Mouse (Mus musculus) adrenal gland (tissue): ENCODE results near the gene Akap1.

Source experiments
- intact Hi-C: fragments of 180-260 bp; cut with DNase I; formaldehyde crosslinking; loops from one replicate; pipeline ENCODE4 v1.15.1; 2025

The Akap1 gene

GRCm38 (mm10) chr11:88844384-88844783 lies 20.0 kb downstream of the Akap1 start:
- intact Hi-C loops, result no loop called here

DNA sequence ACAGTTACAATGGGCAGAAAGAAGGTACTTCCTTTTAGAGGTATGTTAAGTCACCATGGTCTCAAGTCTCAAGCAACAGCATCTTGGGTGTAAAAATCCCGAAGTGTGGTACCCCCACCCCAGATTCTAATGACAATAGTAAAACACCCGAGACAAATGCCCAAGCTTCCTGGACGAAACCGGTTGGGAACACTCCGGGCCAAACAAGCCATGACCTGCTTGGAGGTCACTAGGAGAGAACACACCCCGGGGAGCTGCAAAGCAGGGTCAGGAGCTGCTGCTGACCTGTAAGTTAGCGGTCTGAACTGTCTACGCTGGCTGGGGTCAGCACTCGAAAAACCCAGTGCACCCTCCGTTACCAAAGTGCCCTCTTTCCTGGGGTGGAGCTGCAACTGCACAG lies 21.1 kb downstream of the Akap1 start:
- intact Hi-C loops, result no loop called here

DNA sequence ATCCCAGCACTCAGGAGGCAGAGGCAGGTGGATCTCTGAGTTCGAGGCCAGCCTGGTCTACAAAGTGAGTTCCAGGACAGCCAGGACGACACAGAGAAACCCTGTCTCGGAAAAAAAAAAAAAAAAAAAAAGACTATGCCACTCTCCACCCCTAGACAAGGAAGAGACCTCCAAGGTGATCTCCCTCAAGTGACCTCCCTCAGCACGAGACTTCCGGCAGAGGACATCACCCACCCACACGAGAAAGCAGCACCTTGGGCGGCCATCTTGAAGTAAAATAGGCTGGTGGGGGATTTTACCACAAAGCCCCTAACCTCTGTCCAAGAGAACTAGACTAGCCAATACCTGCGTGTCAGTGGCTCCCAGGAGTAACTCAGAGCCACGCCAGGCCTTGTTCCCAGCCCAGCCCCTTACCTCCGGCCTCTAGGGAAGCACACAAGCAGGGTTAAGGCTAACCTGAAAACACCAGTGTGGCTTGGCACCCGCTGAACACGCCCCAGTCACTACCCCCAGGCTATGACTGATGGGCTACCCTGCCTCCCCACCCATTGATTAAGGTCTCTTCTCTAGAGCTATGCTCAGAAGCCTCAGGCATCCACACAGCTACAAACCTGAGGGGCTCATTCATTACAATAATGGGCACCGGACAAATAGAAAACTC lies 21.9 kb downstream of the Akap1 start:
- intact Hi-C loops, result no loop called here

- intact Hi-C loops, result no loop called here
These were observed 23.0 kb downstream of the Akap1 start for GRCm38 (mm10) chr11:88841406-88841805.

- intact Hi-C loops, result no loop called here
These were observed 23.5 kb downstream of the Akap1 start for GRCm38 (mm10) chr11:88840724-88841350.

GRCm38 (mm10) chr11:88840292-88840691 lies 24.1 kb downstream of the Akap1 start:
- intact Hi-C loops, result no loop called here

DNA sequence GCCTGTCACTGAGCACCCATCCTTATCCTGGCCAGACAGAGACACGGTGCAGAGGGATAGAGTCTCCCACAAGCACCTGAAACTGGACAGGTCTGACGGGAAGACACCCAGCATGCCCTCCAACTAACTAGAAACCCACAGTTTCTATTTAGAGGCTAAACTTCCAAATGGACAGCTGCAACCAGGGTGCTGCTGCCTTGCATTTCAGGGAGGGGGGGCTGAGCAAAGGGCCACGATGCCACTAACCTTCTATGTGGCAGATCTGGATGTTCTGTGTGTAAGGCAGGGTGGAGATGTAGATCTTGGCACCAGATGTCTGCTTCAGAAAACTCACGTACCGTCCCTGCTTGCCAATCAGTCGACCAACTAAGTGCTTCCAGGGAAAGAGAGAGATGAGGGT lies 25.0 kb downstream of the Akap1 start:
- intact Hi-C loops, result no loop called here

DNA sequence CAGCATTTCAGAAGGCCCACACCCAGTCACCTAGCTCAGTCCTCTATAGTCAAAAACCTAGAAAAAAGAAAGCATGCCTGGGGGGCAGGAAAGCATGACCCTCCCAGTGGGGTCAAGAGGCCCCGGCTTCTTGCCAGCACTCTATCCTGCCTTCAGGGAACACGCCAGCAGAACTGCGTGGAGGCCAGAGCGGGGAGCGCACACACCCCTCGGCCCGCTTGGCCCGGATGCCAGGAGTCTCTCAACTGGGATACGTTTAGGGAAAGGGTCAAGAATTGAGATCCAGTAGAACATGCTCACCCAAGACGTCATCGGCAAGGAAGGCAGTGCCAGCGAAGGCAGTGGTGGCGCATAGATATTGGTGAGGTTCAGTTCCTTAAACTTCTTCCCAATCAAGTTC lies 25.8 kb downstream of the Akap1 start:
- intact Hi-C loops, result no loop called here

DNA sequence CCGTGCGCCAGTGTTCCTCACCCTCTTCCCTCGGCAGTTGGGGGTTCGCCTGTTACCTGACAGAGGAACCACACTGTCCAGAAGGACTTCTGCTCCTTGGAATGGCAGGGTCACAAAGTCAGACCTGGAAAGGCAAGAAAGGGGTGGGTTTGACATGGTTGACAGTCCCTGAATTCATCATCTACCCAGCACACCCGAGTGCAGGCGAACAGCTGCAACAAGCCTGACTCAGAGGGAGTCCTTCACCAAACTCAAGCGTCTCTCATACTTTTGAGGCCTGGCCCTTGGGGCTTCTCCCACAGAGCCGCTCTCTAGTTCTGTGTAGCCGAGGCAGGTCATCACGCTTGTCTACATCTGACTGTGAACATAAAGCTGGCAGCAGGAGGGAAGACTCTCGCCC lies 29.8 kb downstream of the Akap1 start:
- intact Hi-C loops, result no loop called here

GRCm38 (mm10) chr11:88834134-88834533 lies 30.3 kb downstream of the Akap1 start:
- intact Hi-C loops, result no loop called here

DNA sequence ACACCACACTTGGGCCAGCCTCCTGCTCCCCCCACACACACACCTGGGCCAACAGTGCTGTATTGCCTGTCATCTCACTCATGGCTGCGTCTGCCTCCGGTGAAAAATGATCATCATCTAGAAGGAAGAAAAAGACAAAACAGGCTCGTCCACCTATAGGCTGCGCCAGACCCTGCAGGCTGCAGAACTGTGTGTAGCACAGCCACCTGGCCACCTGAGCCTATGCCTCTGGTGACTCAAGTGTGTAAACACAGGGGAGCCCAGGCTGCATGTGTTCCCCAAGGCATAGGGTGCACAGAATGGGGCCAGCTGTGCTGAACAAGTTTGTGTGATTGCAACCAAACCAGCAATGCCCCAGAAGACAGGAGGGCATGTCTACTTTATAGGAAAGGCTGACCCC lies 31.3 kb downstream of the Akap1 start:
- intact Hi-C loops, result no loop called here

DNA sequence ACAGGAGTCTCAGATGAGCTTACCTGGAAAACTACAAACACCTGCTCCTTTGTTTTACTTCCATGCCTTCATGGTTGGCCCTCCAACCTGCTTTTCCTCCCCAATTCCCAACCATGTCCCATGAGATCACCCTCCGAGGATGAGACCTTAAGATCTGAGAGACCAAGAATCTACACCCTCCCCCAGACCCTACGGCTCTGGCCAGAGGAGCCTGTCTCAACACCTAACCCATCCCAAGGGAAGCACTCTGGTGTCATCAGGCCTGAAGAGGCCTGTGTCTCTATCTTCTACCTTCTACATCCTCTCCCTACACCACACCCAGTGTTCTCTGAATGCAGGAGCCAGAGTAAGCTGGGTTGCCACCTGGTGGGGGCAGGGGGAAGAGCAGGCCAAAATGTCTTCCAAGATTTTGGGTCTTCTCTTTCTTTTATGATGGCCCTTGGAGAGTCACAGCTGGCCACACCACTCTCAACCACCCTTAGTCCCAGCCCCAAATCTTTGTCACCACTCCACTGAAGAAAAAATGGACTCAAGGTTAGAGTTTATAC lies 34.1 kb downstream of the Akap1 start:
- intact Hi-C loops, result no loop called here

DNA sequence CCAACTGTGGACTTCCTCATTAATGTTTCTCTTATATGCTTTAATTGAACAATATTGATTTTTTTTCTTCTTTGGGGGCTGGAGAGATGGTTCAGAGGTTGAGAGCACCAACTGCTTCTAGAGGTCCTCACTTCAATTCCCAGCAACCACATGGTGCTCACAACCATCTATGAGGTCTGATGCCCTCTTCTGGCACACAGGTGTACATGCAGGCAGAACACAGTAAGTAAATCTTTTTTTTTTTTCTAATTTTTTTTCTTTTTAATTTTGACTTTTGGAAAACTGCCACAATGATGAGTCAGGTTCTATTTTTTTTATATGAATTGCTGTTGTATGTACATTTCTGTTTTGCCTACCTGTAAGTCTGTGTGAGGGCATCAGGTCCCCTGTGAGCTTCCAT lies 35.9 kb downstream of the Akap1 start:
- intact Hi-C loops, result loop anchor here (10.0 kb wide), 1 partner anchor 414 kb away; no protein-coding TSS in a partner anchor

DNA sequence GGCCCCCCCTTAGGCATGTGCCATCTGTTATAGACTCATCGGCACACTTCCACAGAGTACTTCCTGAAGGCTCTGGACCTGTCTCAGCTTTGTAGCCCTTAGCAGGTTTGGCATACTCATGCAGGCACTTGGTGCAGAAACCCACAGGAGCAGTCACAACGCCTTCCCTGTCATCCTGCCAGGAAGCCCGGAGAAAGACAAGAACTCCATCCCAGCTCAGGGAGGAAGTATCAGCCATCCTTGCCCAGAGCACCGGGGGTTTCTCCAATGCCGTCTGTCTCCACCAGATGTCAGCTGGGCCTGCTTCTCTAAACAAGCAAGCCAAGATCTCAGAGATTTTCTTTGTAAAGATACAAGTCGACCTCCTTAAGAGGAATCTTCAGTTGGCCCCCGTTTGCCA lies 38.5 kb downstream of the Akap1 start:
- intact Hi-C loops, result loop anchor here (10.0 kb wide), 1 partner anchor 411 kb away; no protein-coding TSS in a partner anchor

GRCm38 (mm10) chr11:88822991-88823390 lies 41.4 kb downstream of the Akap1 start:
- intact Hi-C loops, result loop anchor here (2.0 to 10.0 kb wide), 4 partner anchors 281 to 611 kb away; no protein-coding TSS in a partner anchor

DNA sequence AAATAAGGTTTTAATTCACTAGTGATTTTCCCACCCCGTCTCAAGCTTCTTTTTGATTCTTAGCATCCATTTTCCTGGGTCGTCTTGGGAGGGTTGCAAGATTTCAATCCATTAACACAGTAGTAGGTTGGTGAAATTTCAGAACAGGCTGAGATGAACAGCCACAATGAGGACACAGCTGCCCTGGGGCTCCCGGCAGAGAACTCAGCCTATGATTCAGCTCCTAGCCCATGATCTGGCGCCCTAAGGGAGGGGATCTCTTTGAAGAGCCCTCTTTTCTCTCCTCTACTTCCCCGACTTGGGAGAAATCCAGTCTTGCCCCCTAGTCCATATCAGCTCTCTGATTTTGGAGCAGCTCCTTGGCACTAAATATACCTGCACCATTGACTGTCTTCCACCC lies 41.9 kb downstream of the Akap1 start:
- intact Hi-C loops, result loop anchor here (2.0 to 10.0 kb wide), 4 partner anchors 280 to 610 kb away; no protein-coding TSS in a partner anchor

DNA sequence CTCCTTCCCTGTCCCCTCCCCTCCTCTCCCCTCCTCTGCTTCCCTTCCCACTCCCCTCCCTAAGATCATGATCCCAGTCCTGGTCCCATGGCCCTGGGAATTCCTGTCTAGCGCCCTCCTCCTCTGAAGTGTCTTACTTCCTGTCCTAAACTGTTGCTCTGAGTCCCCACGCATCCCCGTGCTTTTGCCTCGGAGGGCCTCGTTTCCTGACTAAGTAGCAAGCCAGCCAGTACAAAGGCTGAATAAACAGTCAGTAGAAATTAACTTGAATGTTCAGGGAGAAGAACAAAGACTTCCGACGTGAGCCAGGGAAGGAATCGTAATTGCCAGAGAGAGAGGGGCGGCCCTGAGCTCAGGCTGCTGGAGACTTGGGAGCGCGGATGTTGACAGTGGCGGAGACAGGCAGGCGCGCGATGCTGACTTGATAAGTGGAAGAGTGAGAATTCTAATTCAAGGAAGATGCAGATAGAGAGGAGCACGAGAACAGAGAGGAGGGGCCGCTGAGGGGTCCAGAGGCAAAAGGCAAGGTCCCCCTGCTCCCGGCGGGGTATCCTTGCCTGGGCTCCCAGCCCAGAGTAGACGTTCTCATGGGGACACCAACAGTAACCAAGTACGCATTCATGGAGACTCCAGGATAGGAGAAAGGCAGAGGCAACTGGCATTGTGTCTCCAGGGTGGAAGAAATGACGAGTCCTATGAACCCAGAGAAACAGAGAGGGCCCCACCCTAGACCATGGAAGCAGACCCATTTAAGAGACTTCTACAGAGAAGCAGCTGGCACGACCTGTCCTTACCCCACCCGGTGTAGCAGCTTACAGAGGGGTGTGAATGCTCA lies 43.4 kb downstream of the Akap1 start:
- intact Hi-C loops, result loop anchor here (5.0 to 10.0 kb wide), 3 partner anchors 279 to 609 kb away; no protein-coding TSS in a partner anchor

DNA sequence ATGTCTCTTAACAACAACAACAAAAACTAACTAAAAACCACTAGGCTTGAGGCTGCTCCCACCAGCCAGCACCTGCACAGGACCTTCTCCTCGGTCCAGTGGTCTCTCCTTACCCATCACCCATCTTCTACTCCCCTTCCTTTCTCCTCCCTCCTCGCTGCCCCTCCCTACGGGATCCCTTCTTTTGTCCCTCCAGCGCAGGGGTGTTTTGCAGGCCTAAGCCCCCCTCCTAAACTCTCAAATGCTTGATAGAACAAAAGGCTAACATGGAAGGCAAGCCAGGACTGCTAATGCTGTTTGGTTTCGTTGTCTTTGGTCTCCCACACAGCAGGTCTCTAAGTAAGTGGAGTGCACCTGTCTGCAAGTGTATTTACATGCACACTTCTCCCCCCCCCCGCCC lies 44.1 kb downstream of the Akap1 start:
- intact Hi-C loops, result loop anchor here (5.0 to 10.0 kb wide), 3 partner anchors 278 to 608 kb away; no protein-coding TSS in a partner anchor

DNA sequence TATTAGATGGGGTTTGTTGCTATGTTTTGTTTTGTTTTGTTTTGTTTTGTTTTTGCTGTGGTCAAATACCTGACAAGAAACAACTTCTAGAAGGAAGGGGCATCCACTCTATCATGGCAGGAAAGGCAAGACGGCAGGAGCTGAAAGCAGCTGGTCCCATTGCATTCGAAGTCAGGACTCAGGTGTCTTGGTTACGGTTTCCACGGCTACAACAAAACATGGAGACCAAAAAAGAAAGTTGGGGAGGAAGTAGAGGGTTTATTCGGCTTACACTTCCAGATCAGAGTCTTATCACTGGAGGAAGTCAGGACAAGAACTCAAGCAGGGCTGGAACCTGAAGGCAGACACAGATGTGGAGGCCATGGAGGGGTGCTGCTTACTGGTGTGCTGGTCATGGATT lies 47.3 kb downstream of the Akap1 start:
- intact Hi-C loops, result no loop called here

GRCm38 (mm10) chr11:88803231-88804010 lies 61.0 kb downstream of the Akap1 start:
- intact Hi-C loops, result no loop called here

GRCm38 (mm10) chr11:88796207-88796606 lies 68.2 kb downstream of the Akap1 start:
- intact Hi-C loops, result no loop called here
